ENCODE assay signal across 12 mouse cellular contexts in genomic region chr3:103515946-103516345, GRCm38 (mm10). TPM values are rescaled to one million over a fixed set of nuclear protein-coding genes. Genes with fewer than 3 reads are reported as not detected.
"Had no signal": no experiment of that assay in that cellular context is flagged by ENCODE, and none has a peak within 500 bp of the region (broad histone marks: within the 10 kb centered on the region; RNA-seq: fewer than 3 reads in every experiment).

No protein-coding gene starts in this region.

- DNase-seq: liver, postnatal 0 days; lung, adult 2 months; lung, postnatal 14 days; lung, postnatal 36 days; midbrain, embryonic 14.5 days; right cerebral cortex, postnatal 14 days; thymus, adult 2 months; thymus, postnatal 25 days; thymus, postnatal 4 days had no signal

- ATAC-seq: liver, postnatal 0 days; lung, postnatal 0 days; midbrain, embryonic 16.5 days had no signal

RNA-seq across cellular contexts. Expression of gene Syt6, which starts 59.1 kb away (rescaled TPM):
- total RNA-seq: monocyte, adult 5-6 weeks had no signal
